Mouse (Mus musculus) E14TG2a.4 (cell line): Measurements from ENCODE around the gene Spata45.

Experiments used
- CTCF ChIP-seq: conservative IDR thresholded peaks from 2 replicates; pipeline ENCODE4 v1.5.1; 2014; ENCODE audit warnings: low read length
- POU5F1 ChIP-seq: IDR thresholded peaks from 2 replicates; pipeline ENCODE4 v1.6.1; 2014; ENCODE audit warnings: low read length, borderline replicate concordance

DNA sequence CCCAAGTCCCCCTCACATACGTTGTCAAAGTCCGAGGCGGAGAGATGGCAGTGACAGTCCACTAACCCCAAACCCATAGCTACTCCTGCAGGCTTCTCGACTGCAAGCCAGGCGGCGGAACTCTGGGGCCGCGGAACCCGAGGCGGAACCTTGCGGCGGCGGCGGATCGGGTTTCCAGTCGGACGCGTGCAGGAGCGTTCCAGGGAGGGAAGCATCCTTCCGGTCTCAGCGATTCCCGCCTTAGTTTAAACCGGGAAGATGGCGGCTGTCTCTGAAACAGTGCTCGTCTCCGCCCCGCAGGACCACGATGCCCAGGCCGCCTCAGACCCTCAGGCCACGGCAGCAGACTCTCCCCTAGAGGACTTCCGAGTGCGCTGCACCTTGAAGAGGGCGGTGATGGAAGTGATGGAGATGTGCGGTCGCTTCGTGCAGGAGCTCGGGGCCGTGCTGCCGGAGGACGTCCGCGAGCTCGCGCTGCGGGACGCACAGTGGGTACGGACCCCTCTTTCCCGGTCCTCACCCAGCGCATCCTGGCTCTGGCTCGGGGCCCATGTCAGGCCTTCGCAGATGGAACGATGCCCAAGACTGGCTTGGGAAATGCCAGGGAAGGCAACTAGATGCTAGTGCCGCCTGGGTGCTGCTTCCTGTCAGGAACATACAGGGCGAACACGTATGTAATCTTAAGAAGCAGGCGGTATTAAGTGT lies 26.5 kb downstream of the Spata45 start, which contains the start of the genes Tatdn3 and Nsl1:
- TF ChIP-seq CTCF (no peak), POU5F1 (no peak)
